Mouse (Mus musculus) liver, embryonic 13.5 days (tissue): ENCODE results near the gene Rcan1. TPM values are rescaled to one million over a fixed set of nuclear protein-coding genes. Genes with fewer than 3 reads are reported as not detected.

Source experiments
- ATAC-seq: fragments of 200-750 bp; cut with Nextera tagmentation; 2 replicates; pipeline ENCODE4 v1.8.0; 2017; ENCODE audit warnings: low read depth, mild to moderate bottlenecking, moderate number of reproducible peaks, moderate library complexity
- DNase-seq: peaks from one replicate; pipeline ENCODE4 v3.0.0; 2022
- H3K27ac ChIP-seq: fragments of 300-500 bp; sonication (generic); 2 replicates; pipeline ENCODE4 v1.5.1; 2015; ENCODE audit warnings: moderate library complexity, mild to moderate bottlenecking, inconsistent platforms
- H3K27me3 ChIP-seq: fragments of 300-500 bp; sonication (generic); 2 replicates; pipeline ENCODE4 v1.6.1; 2015; ENCODE audit warnings: mild to moderate bottlenecking, inconsistent platforms
- H3K36me3 ChIP-seq: fragments of 300-500 bp; sonication (generic); 2 replicates; pipeline ENCODE4 v1.6.1; 2015; ENCODE audit warnings: mild to moderate bottlenecking, inconsistent platforms
- H3K4me1 ChIP-seq: fragments of 300-500 bp; sonication (generic); replicated peaks from 2 replicates; pipeline ENCODE4 v1.6.1; 2015; ENCODE audit warnings: inconsistent platforms
- H3K4me2 ChIP-seq: fragments of 300-500 bp; sonication (generic); 2 replicates; pipeline ENCODE4 v1.6.1; 2015; ENCODE audit warnings: inconsistent platforms, mild to moderate bottlenecking, moderate library complexity
- H3K4me3 ChIP-seq: fragments of 300-500 bp; sonication (generic); replicated peaks from 2 replicates; pipeline ENCODE4 v1.5.1; 2015; ENCODE audit warnings: mild to moderate bottlenecking, inconsistent platforms
- H3K9ac ChIP-seq: fragments of 300-500 bp; sonication (generic); 2 replicates; pipeline ENCODE4 v1.6.1; 2015; ENCODE audit warnings: mild to moderate bottlenecking, inconsistent platforms
- H3K9me3 ChIP-seq: fragments of 300-500 bp; sonication (generic); replicated peaks from 2 replicates; pipeline ENCODE4 v1.6.1; 2016; ENCODE audit warnings: inconsistent platforms
- WGBS: fragments of 180-500 bp; shearing (Covaris S2); methylation state at CpG from one replicate; pipeline ENCODE4 v1.1.7; 2015; ENCODE audit not compliant: insufficient replicate concordance; 5-methylcytosine and 5-hydroxymethylcytosine counted together
- polyA plus RNA-seq: library from polyadenylated mRNA; unstranded; fragments of >200 nt; fragmentation: Nextera tagmentation; extraction: Ambion mirVana; gene quantifications from 2 replicates; pipeline ENCODE4 v1.2.1, GENCODE M21; 2015

Rcan1 gene
- polyA plus RNA-seq, 1 experiment from 2014 or later = 9.4 TPM

DNA sequence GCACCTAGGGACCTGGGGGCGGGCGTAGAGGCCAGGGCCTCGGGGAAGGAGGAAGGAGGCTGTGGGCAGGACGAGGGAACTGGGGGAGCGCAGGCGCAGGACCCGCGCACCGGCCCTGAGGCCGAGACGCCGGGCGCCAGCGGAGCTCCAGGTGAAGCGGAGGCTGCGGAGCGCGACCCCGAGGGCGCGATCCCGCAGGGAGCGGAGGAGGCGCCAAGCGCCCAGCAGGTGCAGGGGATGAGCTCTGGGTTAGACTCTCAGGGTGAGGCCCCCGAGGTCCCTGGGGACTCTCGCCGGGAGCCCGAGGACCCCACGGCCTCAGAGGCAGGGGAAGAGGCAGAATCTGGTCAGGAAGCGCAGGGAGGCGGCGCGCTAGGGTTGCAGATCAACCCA is 27.9 kb upstream of the Rcan1 start:
- no peaks in the 10 kb centered on the region for H3K36me3 ChIP-seq
- peak overlapping the region; percentile 65 for H3K4me2 ChIP-seq
- ATAC-seq (no peak), DNase-seq (no peak)
- H3K9ac ChIP-seq = peak overlapping the region; percentile 26; the same call in 1 of the 2 replicates
- WGBS = under 1% methylated on average over 34 of the region's 34 CpGs
- no peak overlapping the region for H3K27ac ChIP-seq
- 0 out of 2 replicates have a peak, but pooled peaks cover 2% of the 10 kb centered on the region for H3K9me3 ChIP-seq
- peaks cover 30% of the 10 kb centered on the region for H3K4me1 ChIP-seq
- H3K4me3 ChIP-seq = peak overlapping the region; percentile 49
- peaks cover 67% of the 10 kb centered on the region for H3K27me3 ChIP-seq

- no peak for DNase-seq
- 0 out of 2 replicates have a peak, but pooled peaks cover 2% of the 10 kb centered on the region for H3K9me3 ChIP-seq
- peak overlapping the region; percentile 26; the same call in 1 of the 2 replicates for H3K9ac ChIP-seq
- WGBS = 9% methylated on average over 26 of the region's 26 CpGs
- no peak for ATAC-seq
- peaks cover 36% of the 10 kb centered on the region for H3K4me1 ChIP-seq
- H3K27ac ChIP-seq = no peak overlapping the region
- peak overlapping the region; percentile 65 for H3K4me2 ChIP-seq
- H3K27me3 ChIP-seq = peaks cover 67% of the 10 kb centered on the region
- H3K36me3 ChIP-seq = no peaks in the 10 kb centered on the region
- H3K4me3 ChIP-seq = peak overlapping the region; percentile 49
These were observed 27.4 kb upstream of the Rcan1 start for GRCm38 (mm10) chr16:92497851-92498588.

GRCm38 (mm10) chr16:92489356-92489755 is 18.7 kb upstream of the Rcan1 start:
- no peaks in the 10 kb centered on the region for H3K36me3 ChIP-seq
- ATAC-seq (peak; percentile 83), DNase-seq (peak; percentile 76)
- peak overlapping the region; percentile 83 for H3K27ac ChIP-seq
- peaks cover 66% of the 10 kb centered on the region for H3K4me1 ChIP-seq
- peak overlapping the region; percentile 10; the same call in 1 of the 2 replicates for H3K4me3 ChIP-seq
- no peaks in the 10 kb centered on the region for H3K9me3 ChIP-seq
- 18% methylated on average over 9 of the region's 9 CpGs for WGBS
- H3K4me2 ChIP-seq = peak overlapping the region; percentile 55
- no peaks in the 10 kb centered on the region for H3K27me3 ChIP-seq
- H3K9ac ChIP-seq = peak overlapping the region; percentile 40

GRCm38 (mm10) chr16:92488456-92488855 is 17.8 kb upstream of the Rcan1 start:
- 79% methylated on average over 5 of the region's 5 CpGs for WGBS
- peaks cover 57% of the 10 kb centered on the region for H3K4me1 ChIP-seq
- H3K27ac ChIP-seq = peak overlapping the region; percentile 63

DNA sequence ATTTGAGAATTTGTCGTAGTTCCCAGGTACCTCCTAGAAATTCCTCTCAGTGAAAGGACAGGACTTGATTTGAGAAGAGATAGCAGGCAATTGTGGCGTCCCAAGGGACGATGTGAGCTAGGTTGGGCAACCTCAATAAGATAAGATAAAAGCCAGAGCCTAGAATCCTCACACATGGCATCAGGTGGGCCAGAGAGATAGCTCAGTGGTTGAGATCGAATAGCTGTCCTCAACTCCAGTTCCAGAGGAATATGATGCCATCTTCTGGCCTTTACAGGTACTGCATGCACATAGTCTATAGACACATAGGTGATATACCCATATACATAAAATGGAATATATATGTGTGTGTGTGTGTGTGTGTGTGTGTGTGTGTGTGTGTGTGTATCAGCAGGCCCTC is 16.8 kb upstream of the Rcan1 start:
- H3K4me1 ChIP-seq = peaks cover 51% of the 10 kb centered on the region
- H3K4me3 ChIP-seq = no peak overlapping the region
- peaks cover 2% of the 10 kb centered on the region for H3K27me3 ChIP-seq
- no peaks in the 10 kb centered on the region for H3K36me3 ChIP-seq
- 11% methylated on average over 4 of the region's 4 CpGs for WGBS
- ATAC-seq (peak; percentile 72), DNase-seq (peak; percentile 74)
- H3K9me3 ChIP-seq = no peaks in the 10 kb centered on the region
- H3K27ac ChIP-seq = no peak overlapping the region
- H3K4me2 ChIP-seq = no peak overlapping the region
- no peak overlapping the region for H3K9ac ChIP-seq

More at GRCm38 (mm10) chr16:92488456-92488855, 17.8 kb upstream of the Rcan1 start:
- H3K9me3 ChIP-seq = no peaks in the 10 kb centered on the region
- H3K27me3 ChIP-seq = no peaks in the 10 kb centered on the region
- H3K36me3 ChIP-seq = no peaks in the 10 kb centered on the region
- DNase-seq (no peak), ATAC-seq (no peak)
- no peak overlapping the region; the same call in 1 of the 2 replicates for H3K9ac ChIP-seq
- H3K4me2 ChIP-seq = peak overlapping the region; percentile 14; the same call in 1 of the 2 replicates
- H3K4me3 ChIP-seq = no peak overlapping the region

GRCm38 (mm10) chr16:92487086-92487485 is 16.4 kb upstream of the Rcan1 start:
- Histone ChIP-seq H3K4me1 (peaks cover 47% of the 10 kb centered on the region), H3K36me3 (no peaks in the 10 kb centered on the region), H3K27me3 (peaks cover 6% of the 10 kb centered on the region), H3K4me2 (no peak overlapping the region), H3K4me3 (no peak overlapping the region), H3K9me3 (no peaks in the 10 kb centered on the region), H3K27ac (peak overlapping the region; percentile 12; the same call in 1 of the 2 replicates), H3K9ac (no peak overlapping the region)
- DNase-seq = no peak
- 79% methylated on average over 6 of the region's 6 CpGs for WGBS
- no peak for ATAC-seq

- WGBS = 83% methylated on average over 5 of the region's 5 CpGs
- DNase-seq (no peak), ATAC-seq (no peak)
- Histone ChIP-seq H3K36me3 (no peaks in the 10 kb centered on the region), H3K4me1 (peaks cover 32% of the 10 kb centered on the region), H3K27me3 (peaks cover 15% of the 10 kb centered on the region), H3K9me3 (no peaks in the 10 kb centered on the region), H3K9ac (no peak within 1 kb of the TSS), H3K27ac (no peak within 1 kb of the TSS), H3K4me2 (no peak within 1 kb of the TSS), H3K4me3 (no peak within 1 kb of the TSS)
These were observed 14.8 kb upstream of the Rcan1 start, which contains the start of gene Clic6 for GRCm38 (mm10) chr16:92485436-92485835. Gene Clic6 (plus strand): TSS chr16:92485736.

- Histone ChIP-seq H3K27ac (no peak overlapping the region), H3K36me3 (no peaks in the 10 kb centered on the region), H3K4me1 (peaks cover 15% of the 10 kb centered on the region), H3K9ac (no peak overlapping the region), H3K4me2 (peak overlapping the region; percentile 39), H3K4me3 (no peak overlapping the region), H3K9me3 (0 out of 2 replicates have a peak, but pooled peaks cover 3% of the 10 kb centered on the region), H3K27me3 (peaks cover 50% of the 10 kb centered on the region)
- whole genome bisulfite sequencing = 15% methylated on average over 23 of the region's 23 CpGs
- peak; percentile 39 for DNase-seq
- no peak for ATAC-seq
These were observed 8.0 kb upstream of the Rcan1 start for GRCm38 (mm10) chr16:92478561-92479150.

GRCm38 (mm10) chr16:92475093-92475860 is 4.6 kb upstream of the Rcan1 start:
- peak; percentile 75 for DNase-seq
- peak overlapping the region; percentile 47 for H3K4me3 ChIP-seq
- peak overlapping the region; percentile 10; the same call in 1 of the 2 replicates for H3K9ac ChIP-seq
- peak overlapping the region; percentile 80 for H3K27ac ChIP-seq
- 28% methylated on average over 25 of the region's 25 CpGs for WGBS
- 0 out of 2 replicates have a peak, but pooled peaks cover 3% of the 10 kb centered on the region for H3K9me3 ChIP-seq
- peaks cover 34% of the 10 kb centered on the region for H3K27me3 ChIP-seq
- H3K4me2 ChIP-seq = peak overlapping the region; percentile 55
- H3K4me1 ChIP-seq = peaks cover 19% of the 10 kb centered on the region
- H3K36me3 ChIP-seq = no peaks in the 10 kb centered on the region
- ATAC-seq = peak; percentile 89

DNA sequence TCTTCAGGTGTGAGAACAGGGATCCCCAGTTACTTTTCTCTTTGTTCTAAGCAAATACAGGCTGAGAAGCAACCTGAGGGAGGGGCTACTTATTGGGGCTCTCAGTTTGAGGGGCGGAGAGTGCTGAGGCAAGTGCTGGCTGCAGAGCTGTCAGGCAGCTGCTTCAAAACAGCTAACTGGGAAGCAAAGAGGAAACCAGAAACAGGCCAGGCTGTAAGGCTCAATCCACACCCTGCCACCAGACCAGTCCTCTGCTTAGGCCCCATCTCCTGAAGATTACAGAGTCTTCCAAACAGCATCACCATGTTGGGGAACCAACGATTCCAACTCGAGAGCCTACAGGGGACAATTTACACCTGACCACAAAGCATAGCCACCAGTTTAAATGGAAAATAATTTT is 2.2 kb upstream of the Rcan1 start:
- H3K36me3 ChIP-seq = no peaks in the 10 kb centered on the region
- peaks cover 10% of the 10 kb centered on the region for H3K27me3 ChIP-seq
- peaks cover 19% of the 10 kb centered on the region for H3K4me1 ChIP-seq
- no peak overlapping the region for H3K4me3 ChIP-seq
- no peak overlapping the region for H3K4me2 ChIP-seq
- 0 out of 2 replicates have a peak, but pooled peaks cover 3% of the 10 kb centered on the region for H3K9me3 ChIP-seq
- no peak overlapping the region for H3K9ac ChIP-seq
- ATAC-seq (no peak), DNase-seq (no peak)
- 70% methylated on average over 3 of the region's 3 CpGs for WGBS
- no peak overlapping the region for H3K27ac ChIP-seq

DNA sequence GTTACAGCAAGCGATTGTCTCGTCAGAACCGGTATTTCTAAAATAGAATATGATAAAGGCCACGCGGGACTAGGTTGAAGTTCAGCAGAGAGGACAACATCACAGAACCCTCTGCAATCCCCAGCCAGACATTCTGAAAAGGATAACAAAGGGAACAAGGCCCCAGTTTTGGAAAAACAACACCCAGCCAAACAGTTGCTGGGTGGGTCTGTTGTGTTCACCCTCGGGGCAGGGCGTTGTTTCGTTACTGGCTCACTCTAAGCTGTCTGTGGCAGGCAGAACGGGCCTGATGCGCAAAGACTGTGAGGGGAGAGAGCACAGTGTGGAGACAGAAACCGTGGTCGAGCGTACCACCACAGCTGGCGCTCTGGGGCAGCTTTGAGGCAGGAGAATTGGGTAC is 2.2 kb downstream of the Rcan1 start:
- peaks cover 27% of the 10 kb centered on the region for H3K4me1 ChIP-seq
- no peak overlapping the region for H3K27ac ChIP-seq
- no peaks in the 10 kb centered on the region for H3K9me3 ChIP-seq
- H3K9ac ChIP-seq = no peak overlapping the region
- ATAC-seq (no peak), DNase-seq (no peak)
- no peaks in the 10 kb centered on the region for H3K27me3 ChIP-seq
- 66% methylated on average over 14 of the region's 14 CpGs for WGBS
- no peak overlapping the region for H3K4me2 ChIP-seq
- no peak overlapping the region for H3K4me3 ChIP-seq
- H3K36me3 ChIP-seq = no peaks in the 10 kb centered on the region
